Comparison of ENCODE assay signal across 9 mouse cellular contexts in genomic region chr3:87768431-87768830, GRCm38 (mm10). TPM values are rescaled to one million over a fixed set of nuclear protein-coding genes. Genes with fewer than 3 reads are reported as not detected.
DNase-seq lines count a peak whose midpoint lies in the region; ATAC-seq and TF ChIP-seq lines count a peak whose summit lies in the region.
"Had no signal": no experiment of that assay in that cellular context is flagged by ENCODE, and none has a peak within 500 bp of the region (broad histone marks: within the 10 kb centered on the region; RNA-seq: fewer than 3 reads in every experiment).

No protein-coding gene starts in this region.

- peaks cover 79% of the 10 kb centered on the region for H3K4me1 ChIP-seq in kidney, embryonic 15.5 days
- no peaks in the 10 kb centered on the region for H3K4me1 ChIP-seq in bone marrow macrophage, adult 2 months (ENCODE audit: control insufficient read depth, insufficient read depth, low read length)
- 0 out of 2 replicates have a peak, but pooled peaks cover 11% of the 10 kb centered on the region for H3K4me1 ChIP-seq in hindbrain, embryonic 15.5 days (replicated peaks)
- H3K4me1 ChIP-seq in midbrain, embryonic 16.5 days (ENCODE audit: control insufficient read depth, insufficient read depth, low read length): no peaks in the 10 kb centered on the region

- DNase-seq in kidney, postnatal 10 days: no peak
- DNase-seq in gastrocnemius, postnatal 25 days: no peak
- DNase-seq in retina, embryonic 14.5 days (ENCODE audit: low spot score): no peak
- no peak for DNase-seq in left cerebral cortex, postnatal 14 days (ENCODE audit: low spot score in 2 of 2)

- H3K4me2 ChIP-seq in kidney, embryonic 15.5 days: peak overlapping the region; percentile 67
- peak overlapping the region; percentile 52 for H3K4me2 ChIP-seq in hindbrain, embryonic 15.5 days
- peak overlapping the region; percentile 46 for H3K4me2 ChIP-seq in midbrain, embryonic 16.5 days (ENCODE audit: low read length)

- no peaks in the 10 kb centered on the region for H3K9me3 ChIP-seq in kidney, embryonic 15.5 days (replicated peaks)
- H3K9me3 ChIP-seq in hindbrain, embryonic 15.5 days: no peaks in the 10 kb centered on the region
- H3K9me3 ChIP-seq in midbrain, embryonic 16.5 days (replicated peaks; ENCODE audit: control insufficient read depth, low read length, poor library complexity, severe bottlenecking): 0 out of 2 replicates have a peak, but pooled peaks cover 3% of the 10 kb centered on the region

- peak overlapping the region; percentile 88 for H3K27ac ChIP-seq in kidney, embryonic 15.5 days
- H3K27ac ChIP-seq in bone marrow macrophage, adult 2 months (ENCODE audit: insufficient read depth, low read depth, low read length): no peak overlapping the region
- H3K27ac ChIP-seq in hindbrain, embryonic 15.5 days (replicated peaks): no peak overlapping the region
- no peak overlapping the region; the same call in 1 of the 2 replicates for H3K27ac ChIP-seq in midbrain, embryonic 16.5 days (ENCODE audit: low read length)

- intact Hi-C loops in left cerebral cortex, postnatal 14 days (cut with DNase I): no loop called here

- peak overlapping the region; percentile 51 for H3K4me3 ChIP-seq in kidney, embryonic 15.5 days (replicated peaks)
- peak overlapping the region; percentile 46 for H3K4me3 ChIP-seq in bone marrow macrophage, adult 2 months (ENCODE audit: insufficient read depth, low read length)
- H3K4me3 ChIP-seq in hindbrain, embryonic 15.5 days: peak overlapping the region; percentile 32
- peak overlapping the region; percentile 32 for H3K4me3 ChIP-seq in midbrain, embryonic 16.5 days (ENCODE audit: low read depth, low read length)

- H3K27me3 ChIP-seq in kidney, embryonic 15.5 days: no peaks in the 10 kb centered on the region
- peaks cover 32% of the 10 kb centered on the region; the same call in 1 of the 2 replicates for H3K27me3 ChIP-seq in hindbrain, embryonic 15.5 days
- H3K27me3 ChIP-seq in midbrain, embryonic 16.5 days (ENCODE audit: control insufficient read depth, insufficient read depth, low read depth, low read length): peaks cover 15% of the 10 kb centered on the region

- no peak for TF ChIP-seq POLR2A in bone marrow macrophage, adult 2 months (IDR thresholded peaks at IDR 0.05; ENCODE audit: borderline replicate concordance, low read depth, low read length)

- TF ChIP-seq CTCF in bone marrow macrophage, adult 2 months (IDR thresholded peaks at IDR 0.05; ENCODE audit: low read depth, low read length): no peak

- 30% methylated on average over 6 of the region's 6 CpGs for WGBS in kidney, embryonic 15.5 days
- 58% methylated on average over 6 of the region's 6 CpGs for WGBS in hindbrain, embryonic 15.5 days
- WGBS in midbrain, embryonic 16.5 days: 59% methylated on average over 6 of the region's 6 CpGs

- H3K36me3 ChIP-seq in kidney, embryonic 15.5 days: no peaks in the 10 kb centered on the region
- no peaks in the 10 kb centered on the region for H3K36me3 ChIP-seq in hindbrain, embryonic 15.5 days
- no peaks in the 10 kb centered on the region for H3K36me3 ChIP-seq in midbrain, embryonic 16.5 days (ENCODE audit: control insufficient read depth, insufficient read depth, low read length)

- peak overlapping the region; percentile 56 for H3K9ac ChIP-seq in kidney, embryonic 15.5 days
- H3K9ac ChIP-seq in hindbrain, embryonic 15.5 days: no peak overlapping the region
- H3K9ac ChIP-seq in midbrain, embryonic 16.5 days (ENCODE audit: low read depth, low read length): no peak overlapping the region

- no peak for ATAC-seq in kidney, embryonic 15.5 days (replicated peaks; ENCODE audit: low FRiP score)
- no peak for ATAC-seq in hindbrain, embryonic 15.5 days (ENCODE audit: low FRiP score, low read depth)
- no peak for ATAC-seq in midbrain, embryonic 16.5 days

RNA-seq across cellular contexts. Expression of gene Lrrc71, which starts 20.0 kb away (rescaled TPM):
- polyA plus RNA-seq in kidney, embryonic 15.5 days (2015; fragmentation: Nextera tagmentation; extraction: Ambion mirVana): 0.66 and 0.84 TPM in 2 replicates
- polyA plus RNA-seq in bone marrow macrophage, adult 2 months (2012; ENCODE audit: insufficient read depth, insufficient read length, missing spikeins): not detected in 2 replicates
- polyA plus RNA-seq in hindbrain, embryonic 15.5 days (2015; fragmentation: Nextera tagmentation; extraction: Ambion mirVana): 0.39 and 0.49 TPM in 2 replicates
- polyA plus RNA-seq in midbrain, embryonic 16.5 days (2015; fragmentation: Nextera tagmentation; extraction: Ambion mirVana): 1.3 TPM in 2 replicates
- under 1 TPM in 1 of 2 experiments, not detected in 1; 0.35 TPM for total RNA-seq in gastrocnemius, postnatal 25 days (2021)
- total RNA-seq in left cerebral cortex, postnatal 14 days (2021): under 1 TPM; 0.21 to 0.55 TPM

RNA-seq across cellular contexts. Expression of gene Ntrk1, which starts 26.5 kb away (rescaled TPM):
- 6.1 and 8.4 TPM in 2 replicates for polyA plus RNA-seq in kidney, embryonic 15.5 days (2015; fragmentation: Nextera tagmentation; extraction: Ambion mirVana)
- not detected in 2 replicates for polyA plus RNA-seq in bone marrow macrophage, adult 2 months (2012; ENCODE audit: insufficient read depth, insufficient read length, missing spikeins)
- polyA plus RNA-seq in hindbrain, embryonic 15.5 days (2015; fragmentation: Nextera tagmentation; extraction: Ambion mirVana): 6.6 and 17.2 TPM in 2 replicates
- 1.3 and 1.4 TPM in 2 replicates for polyA plus RNA-seq in midbrain, embryonic 16.5 days (2015; fragmentation: Nextera tagmentation; extraction: Ambion mirVana)
- under 1 TPM in 1 of 2 experiments, not detected in 1; 0.11 TPM for total RNA-seq in gastrocnemius, postnatal 25 days (2021)
- total RNA-seq in left cerebral cortex, postnatal 14 days (2021): under 1 TPM in 1 of 2 experiments, not detected in 1; 0.61 TPM
- polyA plus RNA-seq: Patski had no signal

RNA-seq across cellular contexts. Expression of gene Insrr, which starts 28.3 kb away (rescaled TPM):
- polyA plus RNA-seq in kidney, embryonic 15.5 days (2015; fragmentation: Nextera tagmentation; extraction: Ambion mirVana): 1.2 and 1.5 TPM in 2 replicates
- polyA plus RNA-seq in bone marrow macrophage, adult 2 months (2012; ENCODE audit: insufficient read depth, insufficient read length, missing spikeins): not detected in 2 replicates
- polyA plus RNA-seq in hindbrain, embryonic 15.5 days (2015; fragmentation: Nextera tagmentation; extraction: Ambion mirVana): 0.67 and 1.2 TPM in 2 replicates
- 0.43 and 0.86 TPM in 2 replicates for polyA plus RNA-seq in midbrain, embryonic 16.5 days (2015; fragmentation: Nextera tagmentation; extraction: Ambion mirVana)
- total RNA-seq in gastrocnemius, postnatal 25 days (2021): under 1 TPM; 0.29 to 0.31 TPM
- under 1 TPM; 0.57 to 0.66 TPM for total RNA-seq in left cerebral cortex, postnatal 14 days (2021)

RNA-seq across cellular contexts. Expression of gene Pear1, which starts 55.7 kb away (rescaled TPM):
- polyA plus RNA-seq in kidney, embryonic 15.5 days (2015; fragmentation: Nextera tagmentation; extraction: Ambion mirVana): 40.8 and 51.0 TPM in 2 replicates
- polyA plus RNA-seq in bone marrow macrophage, adult 2 months (2012; ENCODE audit: insufficient read depth, insufficient read length, missing spikeins): not detected in 2 replicates
- 10.3 and 10.9 TPM in 2 replicates for polyA plus RNA-seq in hindbrain, embryonic 15.5 days (2015; fragmentation: Nextera tagmentation; extraction: Ambion mirVana)
- 6.6 and 6.7 TPM in 2 replicates for polyA plus RNA-seq in midbrain, embryonic 16.5 days (2015; fragmentation: Nextera tagmentation; extraction: Ambion mirVana)
- 10 to 100 TPM in 1 of 2 experiments, 1 to 10 TPM in 1; 6.0 to 11.0 TPM for total RNA-seq in gastrocnemius, postnatal 25 days (2021)
- 1 to 10 TPM; 7.3 to 9.1 TPM for total RNA-seq in left cerebral cortex, postnatal 14 days (2021)
